Mouse (Mus musculus): ENCODE data around the gene Wdr43. TPM values are rescaled to one million over a fixed set of nuclear protein-coding genes. Genes with fewer than 3 reads are reported as not detected.

Gene Wdr43
- total RNA-seq, 2 experiments from 2014 or later = 179 to 518 TPM

DNA sequence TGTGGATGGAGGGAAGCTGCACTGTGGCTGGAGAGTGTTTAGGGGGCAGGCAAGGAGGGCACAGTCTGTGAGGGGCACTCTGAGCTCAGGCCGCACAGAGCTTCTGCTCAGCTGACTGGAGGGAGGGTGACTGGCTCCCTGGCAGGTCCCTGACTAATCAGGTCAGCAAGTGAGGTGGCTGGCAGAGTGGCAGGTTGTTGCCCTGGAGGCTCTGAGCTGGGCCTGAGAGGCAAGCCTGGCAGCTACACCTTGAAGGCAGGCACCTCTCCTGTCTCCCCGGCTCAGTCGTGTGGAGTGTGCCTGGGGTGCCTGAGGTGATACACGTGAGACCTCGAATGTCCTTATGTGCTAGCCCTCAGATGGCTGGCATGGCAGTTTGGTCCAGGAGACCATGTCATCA is 80.7 kb downstream of the Wdr43 start:
- no peak for ATAC-seq (replicated peaks; ENCODE audit: low FRiP score, low TSS enrichment, poor library complexity, severe bottlenecking)

DNA sequence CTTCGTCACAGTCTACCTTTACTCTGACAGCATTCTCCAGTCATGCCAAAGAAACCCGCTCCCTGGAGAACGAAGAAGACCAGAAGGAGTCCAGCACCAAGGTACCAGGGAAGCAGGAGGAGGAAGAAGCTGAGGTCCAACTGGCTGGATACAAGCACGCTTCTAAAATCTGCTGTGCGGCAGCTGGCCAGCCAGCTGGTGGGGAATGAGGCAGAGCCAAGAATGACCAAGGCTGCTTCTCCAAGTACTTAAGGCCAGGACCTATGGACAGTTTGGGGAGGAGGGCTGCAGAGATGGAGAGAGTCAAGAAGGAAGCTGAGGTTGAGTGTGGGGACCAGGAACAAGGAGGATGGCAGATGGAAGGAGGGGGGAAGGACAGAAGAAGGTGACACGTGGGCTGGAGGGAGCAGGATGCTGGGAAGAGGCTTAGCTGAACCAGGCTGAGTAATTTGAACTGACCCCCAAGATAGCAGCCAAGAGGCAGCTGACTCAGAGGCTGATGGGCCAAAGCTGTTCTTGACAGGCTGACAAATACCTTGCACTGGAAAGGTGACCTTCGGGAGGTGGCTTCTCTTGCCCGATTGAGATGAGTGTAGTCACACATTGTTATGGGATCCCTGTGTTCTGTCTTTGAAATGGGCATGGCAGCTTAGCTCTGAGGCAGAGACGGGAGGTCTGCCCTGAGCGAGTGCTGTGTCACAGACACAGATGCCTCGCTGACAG is 82.4 kb downstream of the Wdr43 start:
- no peak for ATAC-seq (replicated peaks; ENCODE audit: low FRiP score, low TSS enrichment, poor library complexity, severe bottlenecking)

DNA sequence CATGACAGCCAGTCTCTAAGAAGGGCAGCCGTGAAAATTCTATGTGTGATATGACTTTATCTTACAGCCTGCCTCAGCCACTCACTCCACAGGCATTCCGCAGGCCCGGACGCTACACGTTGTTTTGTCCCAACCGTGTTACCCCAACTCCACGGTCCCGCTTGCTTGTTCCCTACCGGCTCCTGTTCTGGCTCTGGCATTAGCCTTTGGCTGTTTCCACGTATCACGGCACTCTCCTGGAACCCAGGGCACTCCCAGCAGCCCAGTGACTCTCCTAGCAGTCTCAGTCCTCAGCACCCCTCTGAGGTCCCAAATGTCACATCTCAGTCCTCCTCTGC is 82.9 kb downstream of the Wdr43 start:
- no peak for ATAC-seq (replicated peaks; ENCODE audit: low FRiP score, low TSS enrichment, poor library complexity, severe bottlenecking)

DNA sequence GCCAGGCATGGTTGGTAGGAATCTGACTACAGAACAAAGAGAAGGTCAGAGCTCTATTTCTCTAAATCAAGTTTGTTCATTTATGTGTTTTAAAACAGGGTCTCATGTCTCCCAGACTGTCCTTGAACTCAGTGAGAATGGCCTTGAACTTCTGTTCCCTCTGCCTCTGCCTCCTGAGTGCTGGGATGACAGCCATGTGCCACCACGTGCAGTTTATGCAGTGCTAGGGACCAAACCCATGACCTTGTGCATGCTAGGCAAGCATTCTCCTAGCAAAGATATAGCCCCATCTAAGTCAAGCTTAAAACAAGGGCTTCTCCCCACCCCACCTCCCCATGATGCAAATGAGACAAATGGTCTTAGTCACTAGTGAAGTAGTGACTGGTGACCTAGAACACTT is 89.4 kb downstream of the Wdr43 start:
- ATAC-seq (replicated peaks; ENCODE audit: low FRiP score, low TSS enrichment, poor library complexity, severe bottlenecking) = no peak

DNA sequence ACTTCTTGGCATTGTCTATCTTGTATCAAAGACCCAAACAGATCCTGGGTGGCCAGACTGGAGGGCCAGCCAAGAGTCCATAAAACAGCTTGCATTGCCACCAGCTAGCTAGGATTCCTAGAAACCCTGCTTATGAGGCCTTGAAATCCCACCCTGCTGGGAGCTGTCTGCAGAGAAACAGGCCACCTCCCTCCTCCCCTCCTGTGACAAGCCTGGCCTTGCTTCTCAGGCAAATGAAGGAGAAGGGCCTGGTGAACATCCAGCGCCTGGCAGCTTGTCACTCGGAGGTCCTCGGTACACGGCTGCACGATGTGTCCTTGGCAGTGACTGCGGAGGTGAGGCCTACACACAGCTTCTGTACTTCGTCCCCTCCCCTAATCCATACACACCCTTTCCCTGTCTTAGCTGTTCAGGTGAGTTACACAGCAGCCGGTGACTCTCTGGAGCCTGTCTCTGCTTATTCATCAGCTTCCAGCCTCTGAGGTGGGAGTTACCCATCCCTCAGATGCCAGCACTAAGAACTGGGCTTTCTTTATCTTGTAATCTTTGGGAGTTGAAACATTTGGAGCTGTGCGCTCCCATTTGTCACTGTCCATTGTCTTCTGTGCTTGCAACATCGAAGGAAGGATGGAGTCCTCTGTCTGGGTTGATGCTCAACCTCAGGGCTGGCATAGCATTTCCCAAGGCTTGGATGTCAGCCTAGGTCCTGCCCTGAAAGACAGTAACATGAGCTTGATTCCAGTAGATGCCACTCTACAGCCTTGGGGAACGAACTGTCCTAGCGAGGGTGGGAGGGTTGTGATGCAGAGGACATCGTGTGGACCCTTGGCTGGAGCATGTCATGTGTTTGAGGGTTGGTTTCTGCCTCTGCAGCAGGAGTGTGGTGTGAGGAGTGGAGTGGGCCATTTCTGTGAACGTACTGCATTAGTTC is 90.1 kb downstream of the Wdr43 start:
- no peak for ATAC-seq (replicated peaks; ENCODE audit: low FRiP score, low TSS enrichment, poor library complexity, severe bottlenecking)

DNA sequence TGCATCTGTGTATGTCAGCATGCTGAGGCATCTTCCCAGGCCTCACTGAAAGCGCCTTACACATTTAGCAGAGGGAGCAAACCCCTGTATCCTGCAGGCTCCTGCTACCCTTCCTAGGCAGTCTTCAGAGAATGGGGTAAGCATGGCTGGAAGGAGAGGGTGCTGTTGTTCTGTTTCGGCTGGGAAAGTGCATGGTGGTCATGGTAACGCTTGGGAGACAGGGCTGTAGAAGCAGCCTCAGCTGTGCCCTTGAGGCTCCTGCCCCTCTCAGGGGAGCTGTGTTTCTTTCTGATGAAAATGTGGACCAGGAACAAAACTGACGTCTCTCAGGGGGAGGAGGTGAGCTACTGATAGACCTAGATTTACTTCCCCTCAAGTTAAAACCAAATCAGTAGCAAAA is 92.0 kb downstream of the Wdr43 start:
- ATAC-seq (replicated peaks; ENCODE audit: low FRiP score, low TSS enrichment, poor library complexity, severe bottlenecking) = no peak

Other genes starting within 250 kb of the Wdr43 start
- gene Gm4707, start 156.0 kb upstream of the Wdr43 start, total RNA-seq (2014; fragmentation: Nextera tagmentation) = 9.4 and 10.1 TPM in 2 replicates
- gene Gm4707, start 156.0 kb upstream of the Wdr43 start, total RNA-seq (2017) = 1.2 and 2.2 TPM in 2 replicates
- gene Smchd1, start 140.6 kb upstream of the Wdr43 start, total RNA-seq (2014; fragmentation: Nextera tagmentation) = 184 and 210 TPM in 2 replicates
- 214 and 233 TPM in 2 replicates for gene Smchd1, start 140.6 kb upstream of the Wdr43 start, total RNA-seq (2017)
- gene Ndc80, start 89.0 kb upstream of the Wdr43 start, total RNA-seq (2014; fragmentation: Nextera tagmentation) = 25.1 and 35.8 TPM in 2 replicates
- 73.5 and 83.5 TPM in 2 replicates for gene Ndc80, start 89.0 kb upstream of the Wdr43 start, total RNA-seq (2017)
- gene Spdya, start 63.8 kb upstream of the Wdr43 start, total RNA-seq (2014; fragmentation: Nextera tagmentation) = not detected in 2 replicates
- gene Spdya, start 63.8 kb upstream of the Wdr43 start, total RNA-seq (2017) = not detected in 2 replicates
- not detected in 2 replicates for gene Togaram2, start 57.4 kb downstream of the Wdr43 start, total RNA-seq (2014; fragmentation: Nextera tagmentation)
- 0.14 TPM in 1 of 2 replicates, not detected in the other for gene Togaram2, start 57.4 kb downstream of the Wdr43 start, total RNA-seq (2017)
- gene Pcare, start 137.0 kb downstream of the Wdr43 start, total RNA-seq (2014; fragmentation: Nextera tagmentation) = not detected in 2 replicates
- not detected in 2 replicates for gene Pcare, start 137.0 kb downstream of the Wdr43 start, total RNA-seq (2017)
- gene Clip4, start 152.6 kb downstream of the Wdr43 start, total RNA-seq (2014; fragmentation: Nextera tagmentation) = not detected in 2 replicates
- gene Clip4, start 152.6 kb downstream of the Wdr43 start, total RNA-seq (2017) = 2.3 TPM in 1 of 2 replicates, not detected in the other

Data from megakaryocyte-erythroid progenitor cell, adult 5-6 weeks (primary cell).